Comparison of ENCODE assay signal across 8 mouse cellular contexts in the genomic region with DNA sequence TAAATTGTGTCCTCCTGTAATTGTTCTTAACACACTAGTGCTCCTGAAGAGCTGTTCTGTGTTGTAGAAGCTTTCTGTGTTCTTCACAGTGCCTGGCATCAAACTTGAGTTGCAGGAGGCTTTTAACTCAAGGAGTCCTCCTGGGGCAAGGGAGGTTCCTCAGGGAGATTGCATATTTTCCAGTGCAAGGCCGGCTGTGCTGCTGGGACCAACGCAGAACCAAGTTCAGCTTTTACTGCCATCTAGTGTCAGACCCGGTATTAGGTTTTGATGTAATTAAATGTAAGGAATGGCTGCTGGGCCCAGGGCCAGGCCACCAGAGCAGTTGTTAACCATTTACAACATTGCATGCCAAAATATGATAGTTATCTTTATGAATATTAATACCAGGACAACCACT.
DNase-seq lines count a peak whose midpoint lies in the region; ATAC-seq and TF ChIP-seq lines count a peak whose summit lies in the region.

No protein-coding gene starts in this region.

- no peak for TF ChIP-seq POLR2A in testis, adult 2 months (IDR thresholded peaks at IDR 0.05; ENCODE audit: control insufficient read depth, low read depth, low read length)
- TF ChIP-seq POLR2A in brain, embryonic 14.5 days (IDR thresholded peaks at IDR 0.05; ENCODE audit: borderline replicate concordance, extremely low read depth, insufficient read depth, insufficient read length, poor library complexity, severe bottlenecking): no peak

- intact Hi-C loops in left cerebral cortex, postnatal 25 days (cut with DNase I): loop anchor here (1.0 to 10.0 kb wide), 2 partner anchors 150 to 216 kb away; no protein-coding TSS in a partner anchor

- H3K4me1 ChIP-seq in testis, adult 2 months (ENCODE audit: control insufficient read depth, insufficient read depth, low read length): no peaks in the 10 kb centered on the region
- H3K4me1 ChIP-seq in intestine, embryonic 16.5 days (ENCODE audit: control insufficient read depth, insufficient read depth, low read length): peaks cover 21% of the 10 kb centered on the region; the same call in 1 of the 2 replicates
- no peaks in the 10 kb centered on the region for H3K4me1 ChIP-seq in midbrain, postnatal 0 days (ENCODE audit: insufficient read depth, low read length)
- no peaks in the 10 kb centered on the region for H3K4me1 ChIP-seq in stomach, postnatal 0 days (replicated peaks; ENCODE audit: control insufficient read depth, insufficient read depth)

- H3K9ac ChIP-seq in intestine, embryonic 16.5 days (ENCODE audit: low read depth, low read length): no peak overlapping the region
- H3K9ac ChIP-seq in midbrain, postnatal 0 days (replicated peaks; ENCODE audit: low read length, poor library complexity, severe bottlenecking): no peak overlapping the region
- no peak overlapping the region for H3K9ac ChIP-seq in stomach, postnatal 0 days (ENCODE audit: low read length)

- no peaks in the 10 kb centered on the region for H3K36me3 ChIP-seq in testis, adult 2 months (ENCODE audit: control insufficient read depth, insufficient read depth, low read length)
- H3K36me3 ChIP-seq in intestine, embryonic 16.5 days (ENCODE audit: control insufficient read depth, insufficient read depth, low read length): no peaks in the 10 kb centered on the region
- no peaks in the 10 kb centered on the region for H3K36me3 ChIP-seq in midbrain, postnatal 0 days (ENCODE audit: insufficient read depth, low read length)
- H3K36me3 ChIP-seq in stomach, postnatal 0 days (ENCODE audit: control insufficient read depth, insufficient read depth, low read length): no peaks in the 10 kb centered on the region

- WGBS in intestine, embryonic 16.5 days: 0% methylated on average over 3 of the region's 3 CpGs
- 0% methylated on average over 3 of the region's 3 CpGs for WGBS in midbrain, postnatal 0 days
- WGBS in stomach, postnatal 0 days: 1% methylated on average over 3 of the region's 3 CpGs

- no peak overlapping the region for H3K4me3 ChIP-seq in testis, adult 2 months (ENCODE audit: control insufficient read depth, low read depth, low read length)
- H3K4me3 ChIP-seq in intestine, embryonic 16.5 days (ENCODE audit: low read length): no peak overlapping the region
- no peak overlapping the region for H3K4me3 ChIP-seq in midbrain, postnatal 0 days (ENCODE audit: low read depth, low read length)
- no peak overlapping the region for H3K4me3 ChIP-seq in stomach, postnatal 0 days (ENCODE audit: low read depth, low read length)

- peak; percentile 65 for ATAC-seq in intestine, embryonic 16.5 days
- ATAC-seq in midbrain, postnatal 0 days (ENCODE audit: low FRiP score): no peak
- peak; percentile 72 for ATAC-seq in stomach, postnatal 0 days (ENCODE audit: low FRiP score, low TSS enrichment)

- H3K4me2 ChIP-seq in intestine, embryonic 16.5 days (ENCODE audit: low read depth, low read length): no peak overlapping the region
- H3K4me2 ChIP-seq in midbrain, postnatal 0 days (ENCODE audit: low read depth, low read length, poor library complexity, severe bottlenecking): no peak overlapping the region
- no peak overlapping the region for H3K4me2 ChIP-seq in stomach, postnatal 0 days (replicated peaks; ENCODE audit: low read depth)

- peak; percentile 31; the same call in 1 of the 2 replicates for TF ChIP-seq CTCF in testis, adult 2 months (IDR thresholded peaks at IDR 0.05; ENCODE audit: control insufficient read depth, insufficient read depth, insufficient replicate concordance, low read depth, low read length)
- TF ChIP-seq CTCF in brain, embryonic 14.5 days (IDR thresholded peaks at IDR 0.05; ENCODE audit: borderline replicate concordance, extremely low read depth, insufficient read depth, insufficient read length): peak; percentile 72
- TF ChIP-seq CTCF in midbrain, postnatal 0 days (IDR thresholded peaks at IDR 0.05): peak; percentile 78
- peak; percentile 87 for TF ChIP-seq CTCF in stomach, postnatal 0 days (IDR thresholded peaks at IDR 0.05; ENCODE audit: low read depth)

- no peak for DNase-seq in testis, postnatal 14 days (ENCODE audit: low spot score)
- DNase-seq in brain, embryonic 14.5 days (ENCODE audit: low read depth): peak; percentile 84
- peak; percentile 30 for DNase-seq in fibroblast of lung, adult 2 months (ENCODE audit: low read depth)
- DNase-seq in left cerebral cortex, postnatal 25 days (ENCODE audit: low spot score in 2 of 2): peak; percentile 70 to 78
- DNase-seq in midbrain, postnatal 0 days (ENCODE audit: low spot score): peak; percentile 85
- peak; percentile 75 for DNase-seq in stomach, postnatal 0 days (ENCODE audit: low spot score)

- H3K27me3 ChIP-seq in testis, adult 2 months (ENCODE audit: control insufficient read depth, insufficient read depth, low read length): no peaks in the 10 kb centered on the region
- H3K27me3 ChIP-seq in intestine, embryonic 16.5 days (replicated peaks; ENCODE audit: control insufficient read depth, insufficient read depth, low read length): no peaks in the 10 kb centered on the region
- H3K27me3 ChIP-seq in midbrain, postnatal 0 days (ENCODE audit: insufficient read depth, low read length): no peaks in the 10 kb centered on the region
- H3K27me3 ChIP-seq in stomach, postnatal 0 days (ENCODE audit: control insufficient read depth, insufficient read depth, low read length): no peaks in the 10 kb centered on the region

- H3K27ac ChIP-seq in testis, adult 2 months (ENCODE audit: control insufficient read depth, insufficient read depth, low read depth, low read length): no peak overlapping the region
- H3K27ac ChIP-seq in intestine, embryonic 16.5 days (ENCODE audit: low read length): no peak overlapping the region
- H3K27ac ChIP-seq in midbrain, postnatal 0 days (ENCODE audit: low read depth, low read length): no peak overlapping the region
- no peak overlapping the region for H3K27ac ChIP-seq in stomach, postnatal 0 days (replicated peaks)

- H3K9me3 ChIP-seq in intestine, embryonic 16.5 days (ENCODE audit: control insufficient read depth, low read length): no peaks in the 10 kb centered on the region
- no peaks in the 10 kb centered on the region for H3K9me3 ChIP-seq in midbrain, postnatal 0 days (ENCODE audit: low read length)
- no peaks in the 10 kb centered on the region for H3K9me3 ChIP-seq in stomach, postnatal 0 days (ENCODE audit: control insufficient read depth, low read length)

- no peak for TF ChIP-seq EP300 in stomach, postnatal 0 days (optimal IDR thresholded peaks at IDR 0.05)

Comparison
In these comparisons a context has a peak if more than half of its experiments do, and no peak if none do; other contexts are left out.
1. CTCF ChIP-seq: peak in every context shown above with its lines; median percentile 87 in stomach, postnatal 0 days; 78 in midbrain, postnatal 0 days; 72 in brain, embryonic 14.5 days; 31 in testis, adult 2 months.